Mouse (Mus musculus) liver, postnatal 0 days (tissue): ENCODE data around the gene Grid1. TPM values are rescaled to one million over a fixed set of nuclear protein-coding genes. Genes with fewer than 3 reads are reported as not detected.

ENCODE experiments used
- ATAC-seq: fragments of 200-750 bp; cut with Nextera tagmentation; 2 replicates; pipeline ENCODE4 v1.8.0; 2017; ENCODE audit warnings: mild to moderate bottlenecking, moderate library complexity
- DNase-seq: peaks from one replicate; pipeline ENCODE4 v3.0.0-alpha.2; 2016
- H3K27ac ChIP-seq: fragments of 300-500 bp; sonication (generic); 2 replicates; pipeline ENCODE4 v1.5.1; 2014; ENCODE audit warnings: antibody characterized with exemption, moderate library complexity, mild to moderate bottlenecking, low read depth
- H3K27me3 ChIP-seq: fragments of 300-500 bp; sonication (generic); 2 replicates; pipeline ENCODE4 v1.6.1; 2014; ENCODE audit warnings: low read length, control low read depth, mixed read lengths; ENCODE audit not compliant: insufficient read depth
- H3K36me3 ChIP-seq: fragments of 300-500 bp; sonication (generic); replicated peaks from 2 replicates; pipeline ENCODE4 v1.6.1; 2014; ENCODE audit warnings: mild to moderate bottlenecking, control low read depth, low read length, moderate library complexity, mixed read lengths; ENCODE audit not compliant: insufficient read depth
- H3K4me1 ChIP-seq: fragments of 300-500 bp; sonication (generic); 2 replicates; pipeline ENCODE4 v1.6.1; 2014; ENCODE audit warnings: antibody characterized with exemption, mild to moderate bottlenecking, control low read depth; ENCODE audit not compliant: insufficient read depth
- H3K4me2 ChIP-seq: fragments of 300-500 bp; sonication (generic); 2 replicates; pipeline ENCODE4 v1.6.1; 2014; ENCODE audit warnings: low read depth, mild to moderate bottlenecking, low read length, moderate library complexity, mixed read lengths
- H3K4me3 ChIP-seq: fragments of 300-500 bp; sonication (generic); 2 replicates; pipeline ENCODE4 v1.5.1; 2014; ENCODE audit warnings: low read depth, low read length
- H3K9ac ChIP-seq: fragments of 300-500 bp; sonication (generic); replicated peaks from 2 replicates; pipeline ENCODE4 v1.6.1; 2014; ENCODE audit warnings: mild to moderate bottlenecking, moderate library complexity
- H3K9me3 ChIP-seq: fragments of 300-500 bp; sonication (generic); 2 replicates; pipeline ENCODE4 v1.6.1; 2016; ENCODE audit warnings: mild to moderate bottlenecking, control low read depth, low read length, mixed read lengths
- CTCF ChIP-seq: sonication (generic); IDR thresholded peaks from 2 replicates; pipeline ENCODE4 v1.5.1; 2016; ENCODE audit warnings: antibody characterized with exemption, low read depth
- EP300 ChIP-seq: IDR thresholded peaks from 2 replicates; pipeline ENCODE4 v1.6.1; 2016; ENCODE audit warnings: antibody characterized with exemption, low read depth, mild to moderate bottlenecking
- WGBS: fragments of 180-500 bp; shearing (Covaris S2); extraction: QIAGEN DNeasy Blood & Tissue Kit; methylation state at CpG from one replicate; pipeline ENCODE4 v1.1.7; 2014; ENCODE audit not compliant: insufficient replicate concordance; 5-methylcytosine and 5-hydroxymethylcytosine counted together
- polyA plus RNA-seq: library from polyadenylated mRNA; unstranded; fragments of >200 nt; fragmentation: Nextera tagmentation; extraction: Ambion mirVana; gene quantifications from 2 replicates; pipeline ENCODE4 v1.2.1, GENCODE M21; 2015

Grid1 gene
- polyA plus RNA-seq, 1 experiment from 2014 or later = not detected

GRCm38 (mm10) chr14:34953566-34953965 lies 133.7 kb downstream of the Grid1 start:
- Histone ChIP-seq H3K36me3 (no peaks in the 10 kb centered on the region), H3K9me3 (no peaks in the 10 kb centered on the region), H3K4me2 (no peak overlapping the region), H3K27me3 (no peaks in the 10 kb centered on the region), H3K9ac (no peak overlapping the region), H3K4me1 (no peaks in the 10 kb centered on the region), H3K27ac (no peak overlapping the region), H3K4me3 (no peak overlapping the region)
- TF ChIP-seq EP300 (no peak), CTCF (no peak)
- no peak for DNase-seq
- 84% methylated on average over 9 of the region's 9 CpGs for WGBS
- ATAC-seq = no peak

- no peak overlapping the region for H3K27ac ChIP-seq
- WGBS = 71% methylated on average over 1 of the region's 1 CpGs
- ATAC-seq = no peak
- no peak for TF ChIP-seq EP300
- no peak for TF ChIP-seq CTCF
- H3K36me3 ChIP-seq = no peaks in the 10 kb centered on the region
- H3K4me3 ChIP-seq = no peak overlapping the region
- no peak overlapping the region for H3K9ac ChIP-seq
- DNase-seq = no peak
- H3K4me2 ChIP-seq = no peak overlapping the region
- no peaks in the 10 kb centered on the region for H3K4me1 ChIP-seq
- H3K9me3 ChIP-seq = no peaks in the 10 kb centered on the region
- no peaks in the 10 kb centered on the region for H3K27me3 ChIP-seq
Measured at GRCm38 (mm10) chr14:34955689-34956088, 135.8 kb downstream of the Grid1 start.

GRCm38 (mm10) chr14:34960227-34960626 lies 140.3 kb downstream of the Grid1 start:
- whole genome bisulfite sequencing = 65% methylated on average over 6 of the region's 6 CpGs
- no peaks in the 10 kb centered on the region for H3K36me3 ChIP-seq
- H3K27me3 ChIP-seq = no peaks in the 10 kb centered on the region
- no peaks in the 10 kb centered on the region for H3K9me3 ChIP-seq
- H3K4me1 ChIP-seq = no peaks in the 10 kb centered on the region
- no peak overlapping the region for H3K27ac ChIP-seq
- no peak overlapping the region for H3K4me3 ChIP-seq
- ATAC-seq (no peak), DNase-seq (no peak)
- no peak overlapping the region for H3K9ac ChIP-seq
- H3K4me2 ChIP-seq = no peak overlapping the region
- no peak for TF ChIP-seq EP300
- no peak for TF ChIP-seq CTCF

- WGBS = 77% methylated on average over 4 of the region's 4 CpGs
Measured at GRCm38 (mm10) chr14:34963616-34964168, 143.8 kb downstream of the Grid1 start.

GRCm38 (mm10) chr14:34969102-34969819 lies 149.4 kb downstream of the Grid1 start:
- WGBS = 57% methylated on average over 6 of the region's 6 CpGs
- Histone ChIP-seq H3K9ac (no peak overlapping the region), H3K4me2 (no peak overlapping the region), H3K36me3 (no peaks in the 10 kb centered on the region), H3K27me3 (no peaks in the 10 kb centered on the region), H3K4me3 (no peak overlapping the region), H3K9me3 (no peaks in the 10 kb centered on the region), H3K4me1 (no peaks in the 10 kb centered on the region), H3K27ac (no peak overlapping the region)
- DNase-seq (no peak), ATAC-seq (no peak)
- TF ChIP-seq EP300 (no peak), CTCF (no peak)

More at GRCm38 (mm10) chr14:34963616-34964168, 143.8 kb downstream of the Grid1 start:
- no peaks in the 10 kb centered on the region for H3K36me3 ChIP-seq
- H3K9me3 ChIP-seq = no peaks in the 10 kb centered on the region
- H3K4me1 ChIP-seq = no peaks in the 10 kb centered on the region
- no peaks in the 10 kb centered on the region for H3K27me3 ChIP-seq
- no peak overlapping the region for H3K4me3 ChIP-seq
- no peak overlapping the region for H3K27ac ChIP-seq
- TF ChIP-seq CTCF (no peak), EP300 (no peak)
- ATAC-seq (no peak), DNase-seq (no peak)
- no peak overlapping the region for H3K9ac ChIP-seq
- H3K4me2 ChIP-seq = no peak overlapping the region

GRCm38 (mm10) chr14:34972930-34973329 lies 153.0 kb downstream of the Grid1 start:
- no peak for ATAC-seq
- TF ChIP-seq EP300 (no peak), CTCF (no peak)
- no peak overlapping the region for H3K9ac ChIP-seq
- no peak for DNase-seq
- no peak overlapping the region for H3K4me2 ChIP-seq
- no peaks in the 10 kb centered on the region for H3K36me3 ChIP-seq
- H3K27me3 ChIP-seq = no peaks in the 10 kb centered on the region
- no peaks in the 10 kb centered on the region for H3K4me1 ChIP-seq
- no peak overlapping the region for H3K4me3 ChIP-seq
- 61% methylated on average over 3 of the region's 3 CpGs for WGBS
- H3K27ac ChIP-seq = no peak overlapping the region
- no peaks in the 10 kb centered on the region for H3K9me3 ChIP-seq
